Mouse (Mus musculus): Measurements from ENCODE around the gene Cort.

- no peak for TF ChIP-seq POLR2A (IDR thresholded peaks at IDR 0.05; ENCODE audit: low read depth, low read length)
- no peak for TF ChIP-seq CTCF (conservative IDR thresholded peaks at IDR 0.05; ENCODE audit: insufficient read depth, insufficient read length, low read depth, low read length)
Measured at GRCm38 (mm10) chr4:149149196-149149595, 22.6 kb upstream of the Cort start.

Data from kidney, adult 2 months (tissue).